Mouse (Mus musculus) hindbrain, embryonic 13.5 days (tissue): ENCODE results near the gene Recql. TPM values are rescaled to one million over a fixed set of nuclear protein-coding genes. Genes with fewer than 3 reads are reported as not detected.

Source experiments
- ATAC-seq: fragments of 200-750 bp; cut with Nextera tagmentation; 2 replicates; pipeline ENCODE4 v1.8.0; 2017; ENCODE audit warnings: moderate TSS enrichment; ENCODE audit not compliant: low FRiP score
- H3K27ac ChIP-seq: fragments of 300-500 bp; sonication (generic); 2 replicates; pipeline ENCODE4 v1.5.1; 2015; ENCODE audit warnings: inconsistent platforms, mild to moderate bottlenecking, moderate library complexity
- H3K27me3 ChIP-seq: fragments of 300-500 bp; sonication (generic); 2 replicates; pipeline ENCODE4 v1.6.1; 2015; ENCODE audit warnings: mild to moderate bottlenecking, inconsistent platforms
- H3K36me3 ChIP-seq: fragments of 300-500 bp; sonication (generic); 2 replicates; pipeline ENCODE4 v1.6.1; 2015; ENCODE audit warnings: mild to moderate bottlenecking, inconsistent platforms
- H3K4me1 ChIP-seq: fragments of 300-500 bp; sonication (generic); replicated peaks from 2 replicates; pipeline ENCODE4 v1.6.1; 2015; ENCODE audit warnings: inconsistent platforms
- H3K4me2 ChIP-seq: fragments of 300-500 bp; sonication (generic); 2 replicates; pipeline ENCODE4 v1.6.1; 2015; ENCODE audit warnings: inconsistent platforms, mild to moderate bottlenecking, moderate library complexity
- H3K4me3 ChIP-seq: fragments of 300-500 bp; sonication (generic); 2 replicates; pipeline ENCODE4 v1.5.1; 2015; ENCODE audit warnings: mild to moderate bottlenecking, inconsistent platforms
- H3K9ac ChIP-seq: fragments of 300-500 bp; sonication (generic); 2 replicates; pipeline ENCODE4 v1.6.1; 2015; ENCODE audit warnings: mild to moderate bottlenecking, inconsistent platforms
- H3K9me3 ChIP-seq: fragments of 300-500 bp; sonication (generic); 2 replicates; pipeline ENCODE4 v1.6.1; 2016; ENCODE audit warnings: inconsistent platforms
- WGBS: fragments of 180-500 bp; shearing (Covaris S2); methylation state at CpG from one replicate; pipeline ENCODE4 v1.1.7; 2015; 5-methylcytosine and 5-hydroxymethylcytosine counted together
- polyA plus RNA-seq: library from polyadenylated mRNA; unstranded; fragments of >200 nt; fragmentation: Nextera tagmentation; extraction: Ambion mirVana; gene quantifications from 2 replicates; pipeline ENCODE4 v1.2.1, GENCODE M21; 2015

Recql gene
- polyA plus RNA-seq, 1 experiment from 2014 or later = 29.3 TPM

DNA sequence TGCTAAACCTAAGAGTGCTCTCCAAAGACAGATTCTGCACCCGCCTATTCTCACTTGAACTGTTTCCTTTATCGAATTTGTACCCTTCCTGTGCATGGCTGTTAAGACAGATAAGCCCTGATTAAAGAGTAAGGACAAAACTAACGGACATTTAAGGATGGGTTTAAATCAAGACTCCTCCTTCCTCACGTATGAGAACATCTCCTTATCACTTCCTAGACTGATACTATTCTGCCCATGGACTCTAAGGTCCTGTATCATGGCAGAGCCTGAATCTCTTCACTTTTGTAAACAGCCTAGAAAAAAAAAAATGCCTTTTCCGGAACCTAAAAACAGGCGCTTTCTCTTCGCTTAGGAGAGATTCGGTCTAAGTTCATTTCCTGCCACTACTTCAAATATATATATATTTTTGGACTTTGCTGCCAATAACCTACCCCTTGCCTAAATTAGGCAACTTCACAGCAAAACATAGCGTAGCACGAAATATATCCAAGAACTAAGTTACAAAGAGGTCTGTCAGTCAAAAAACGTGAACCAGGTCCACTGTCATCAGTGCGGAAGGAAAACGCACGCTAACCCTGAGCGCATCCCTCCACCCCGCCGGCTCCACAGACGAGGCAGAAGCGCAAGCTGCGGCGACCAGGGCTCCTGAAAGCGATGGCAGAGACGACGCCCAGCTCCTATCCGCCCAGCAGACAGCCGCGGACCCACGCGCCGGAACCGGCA lies 439 bp downstream of the Recql start:
- Histone ChIP-seq H3K4me1 (peaks cover 26% of the 10 kb centered on the region), H3K9ac (peak overlapping the region; percentile 74), H3K9me3 (no peaks in the 10 kb centered on the region), H3K4me3 (peak overlapping the region; percentile 99), H3K36me3 (no peaks in the 10 kb centered on the region; the same call in 1 of the 2 replicates), H3K4me2 (peak overlapping the region; percentile 76), H3K27me3 (no peaks in the 10 kb centered on the region), H3K27ac (no peak overlapping the region)
- ATAC-seq = peak; percentile 87
- WGBS = 7% methylated on average over 31 of the region's 31 CpGs

DNA sequence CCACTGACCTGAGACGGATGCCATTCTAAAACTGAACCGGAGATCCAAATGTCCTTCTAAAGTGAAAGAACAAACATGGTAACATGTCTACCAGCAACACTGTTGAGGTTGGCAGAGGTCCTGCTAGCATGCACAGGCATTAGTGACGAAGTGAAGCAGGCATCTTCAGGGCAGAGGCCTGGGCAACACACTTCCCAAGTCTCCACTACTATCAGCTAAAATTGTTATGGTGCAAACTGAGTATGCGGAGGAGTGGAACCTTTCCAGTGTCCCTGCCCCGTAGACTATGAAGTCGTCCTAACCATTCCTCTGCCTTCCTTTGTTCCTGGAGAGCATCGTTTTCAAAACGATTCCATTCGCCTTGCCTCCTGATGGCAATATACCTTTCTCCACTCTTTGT lies 2.4 kb downstream of the Recql start:
- Histone ChIP-seq H3K9ac (no peak overlapping the region), H3K4me3 (no peak overlapping the region), H3K36me3 (no peaks in the 10 kb centered on the region; the same call in 1 of the 2 replicates), H3K4me1 (peaks cover 23% of the 10 kb centered on the region), H3K9me3 (no peaks in the 10 kb centered on the region), H3K27me3 (no peaks in the 10 kb centered on the region), H3K27ac (no peak overlapping the region), H3K4me2 (no peak overlapping the region)
- ATAC-seq = no peak
- 92% methylated on average over 9 of the region's 9 CpGs for WGBS

DNA sequence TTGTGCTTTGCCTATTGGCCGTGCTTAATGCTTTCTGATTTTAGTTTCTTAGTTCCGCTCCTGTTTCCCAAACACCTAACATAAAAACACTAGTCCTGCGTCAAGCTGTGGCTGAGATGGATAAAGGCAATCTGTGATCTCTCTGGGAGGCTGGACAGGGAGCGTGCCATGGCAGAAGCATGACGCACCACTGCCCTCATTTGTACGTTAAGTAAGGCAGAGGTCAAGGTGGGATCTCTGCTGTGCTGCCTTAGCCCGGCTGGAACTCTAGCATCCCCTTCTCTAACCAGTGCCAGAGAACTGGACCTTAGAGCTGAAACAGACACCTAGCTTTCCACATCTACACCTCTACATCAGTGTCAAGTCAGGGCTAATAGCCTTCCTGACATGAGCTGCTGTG lies 5.3 kb downstream of the Recql start:
- peaks cover 10% of the 10 kb centered on the region for H3K36me3 ChIP-seq
- H3K27ac ChIP-seq = no peak overlapping the region
- peaks cover 6% of the 10 kb centered on the region for H3K4me1 ChIP-seq
- H3K9me3 ChIP-seq = no peaks in the 10 kb centered on the region
- no peak overlapping the region for H3K4me2 ChIP-seq
- WGBS = 95% methylated on average over 7 of the region's 7 CpGs
- no peak overlapping the region for H3K4me3 ChIP-seq
- no peak overlapping the region for H3K9ac ChIP-seq
- no peaks in the 10 kb centered on the region for H3K27me3 ChIP-seq
- no peak for ATAC-seq

DNA sequence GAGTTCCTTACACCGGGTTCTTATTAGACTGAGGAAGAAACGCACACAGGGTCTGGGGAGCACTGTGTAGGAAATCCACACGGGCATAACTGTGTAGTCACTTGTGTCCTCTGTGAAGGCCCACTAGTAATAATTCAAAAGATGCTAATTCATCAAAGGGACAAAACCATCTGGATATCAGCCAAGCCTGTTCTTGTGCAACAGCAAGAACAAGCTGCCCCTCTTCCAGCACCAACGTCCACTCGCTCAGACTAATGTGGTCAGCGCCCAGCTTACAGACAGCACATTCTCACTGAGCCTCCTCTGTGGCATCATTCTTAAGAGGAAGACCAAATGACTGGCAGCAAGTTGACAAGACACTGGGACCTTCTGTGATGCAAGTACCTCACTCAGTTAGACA lies 6.9 kb downstream of the Recql start:
- ATAC-seq = no peak
- Histone ChIP-seq H3K27me3 (no peaks in the 10 kb centered on the region), H3K27ac (no peak overlapping the region), H3K4me2 (no peak overlapping the region), H3K9me3 (no peaks in the 10 kb centered on the region), H3K36me3 (peaks cover 26% of the 10 kb centered on the region), H3K4me1 (no peaks in the 10 kb centered on the region; the same call in 1 of the 2 replicates), H3K9ac (no peak overlapping the region), H3K4me3 (no peak overlapping the region)
- WGBS = 93% methylated on average over 6 of the region's 6 CpGs

DNA sequence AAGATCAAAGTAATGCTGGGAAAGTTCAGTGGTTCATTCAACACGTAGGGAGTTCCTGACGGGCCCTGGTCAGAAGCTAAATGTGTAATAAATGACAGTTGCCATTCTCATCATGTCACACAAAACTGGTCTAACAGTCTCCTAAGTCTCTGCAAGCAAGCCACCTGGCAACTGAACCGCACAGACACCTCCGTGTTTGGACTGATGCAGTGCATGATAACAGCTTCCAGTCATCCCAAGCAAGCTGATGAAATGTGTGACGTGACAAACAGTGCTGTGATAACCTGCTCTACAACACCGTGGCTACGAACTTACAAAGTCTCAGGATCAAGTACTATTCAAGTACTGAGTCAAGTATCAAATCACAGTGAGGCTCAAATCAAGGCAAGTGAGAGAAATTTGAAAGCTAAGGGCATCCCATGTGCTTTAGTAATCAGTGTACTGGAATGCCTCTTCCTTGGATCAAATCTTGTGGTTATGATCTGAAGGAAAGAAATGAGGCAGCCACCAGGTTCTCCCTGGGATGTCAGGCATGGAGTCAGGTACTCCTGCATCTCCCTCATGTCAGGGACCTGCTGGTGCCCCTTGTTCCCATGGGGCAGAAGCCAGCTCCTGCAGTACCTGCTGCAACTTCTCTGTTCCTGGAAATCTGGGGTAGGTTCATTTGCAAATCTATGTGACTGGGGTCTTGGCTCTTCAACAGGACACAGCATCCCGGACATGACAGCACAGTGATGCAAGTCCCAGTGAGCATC lies 8.1 kb downstream of the Recql start:
- no peak overlapping the region for H3K27ac ChIP-seq
- H3K9me3 ChIP-seq = no peaks in the 10 kb centered on the region
- peaks cover 37% of the 10 kb centered on the region for H3K36me3 ChIP-seq
- H3K4me1 ChIP-seq = no peaks in the 10 kb centered on the region; the same call in 1 of the 2 replicates
- H3K4me2 ChIP-seq = no peak overlapping the region
- H3K4me3 ChIP-seq = no peak overlapping the region
- WGBS = 96% methylated on average over 8 of the region's 8 CpGs
- no peaks in the 10 kb centered on the region for H3K27me3 ChIP-seq
- H3K9ac ChIP-seq = 0 out of 2 replicates have a peak overlapping the region, but pooled peaks have one; percentile 2
- ATAC-seq = no peak

DNA sequence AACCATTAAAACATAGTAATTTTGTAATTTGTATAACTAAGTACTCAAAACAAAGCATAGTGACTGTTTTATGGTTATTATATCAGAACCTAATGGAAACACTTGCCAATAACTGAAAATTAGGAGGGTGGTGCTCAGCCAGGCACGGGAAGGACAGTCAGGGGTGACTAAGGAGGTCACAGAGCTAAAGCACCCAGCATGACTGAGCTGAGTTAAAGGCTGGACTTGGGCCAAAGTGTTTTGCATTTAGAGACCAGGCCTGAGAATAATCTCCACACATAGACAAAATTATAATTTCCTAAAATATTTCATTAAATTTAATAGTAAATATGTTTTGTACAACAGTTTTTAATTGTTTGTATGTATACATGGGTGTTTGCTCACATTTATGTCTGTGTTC lies 9.8 kb downstream of the Recql start:
- Histone ChIP-seq H3K4me2 (no peak overlapping the region), H3K4me1 (no peaks in the 10 kb centered on the region), H3K9me3 (no peaks in the 10 kb centered on the region), H3K27me3 (no peaks in the 10 kb centered on the region), H3K27ac (no peak overlapping the region), H3K4me3 (no peak overlapping the region), H3K36me3 (peaks cover 51% of the 10 kb centered on the region), H3K9ac (no peak overlapping the region)
- 63% methylated on average over 1 of the region's 1 CpGs for WGBS
- ATAC-seq = no peak

DNA sequence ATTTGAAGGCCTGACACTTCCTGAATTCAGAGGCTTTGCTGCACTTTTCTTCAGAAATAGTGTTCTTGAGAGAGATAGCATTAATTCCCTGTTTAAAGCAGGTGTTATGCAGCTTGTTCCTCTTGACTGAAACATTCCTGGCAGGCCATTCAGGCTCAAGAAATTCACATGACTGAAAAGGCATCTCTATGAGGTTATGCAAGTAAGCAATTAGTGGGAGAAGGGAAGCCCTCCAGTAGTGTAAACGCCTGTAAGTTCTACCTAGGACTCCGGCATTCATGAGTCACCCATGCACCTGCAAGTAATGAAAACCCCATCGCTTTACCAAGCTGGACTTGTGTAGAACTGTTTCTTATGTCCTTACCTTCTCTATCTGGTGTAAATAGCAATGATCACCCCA lies 17.3 kb downstream of the Recql start:
- Histone ChIP-seq H3K4me1 (no peaks in the 10 kb centered on the region), H3K4me3 (no peak overlapping the region), H3K36me3 (peaks cover 83% of the 10 kb centered on the region), H3K4me2 (no peak overlapping the region), H3K27me3 (no peaks in the 10 kb centered on the region), H3K9me3 (no peaks in the 10 kb centered on the region), H3K9ac (no peak overlapping the region), H3K27ac (no peak overlapping the region)
- WGBS = 88% methylated on average over 3 of the region's 3 CpGs
- no peak for ATAC-seq

DNA sequence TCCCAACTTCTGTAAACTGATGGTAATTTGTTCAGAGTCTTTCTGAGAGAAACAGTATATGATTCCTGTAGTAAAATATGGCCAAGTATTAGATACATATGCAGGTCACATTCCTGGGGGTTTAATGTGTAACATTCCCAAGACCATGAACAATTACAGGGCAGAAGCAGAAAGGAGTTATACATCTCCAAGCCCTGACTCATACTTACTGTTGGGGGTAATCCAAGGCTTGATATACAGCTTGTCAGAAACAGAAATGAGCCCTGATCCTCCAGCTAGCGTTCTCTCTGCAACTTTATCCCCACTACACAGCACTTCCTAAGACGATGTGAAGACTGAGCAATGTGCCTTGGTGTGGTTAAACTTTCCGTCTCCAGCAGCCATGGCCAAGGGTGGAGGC lies 19.3 kb downstream of the Recql start:
- no peaks in the 10 kb centered on the region for H3K27me3 ChIP-seq
- no peak overlapping the region for H3K27ac ChIP-seq
- no peaks in the 10 kb centered on the region for H3K4me1 ChIP-seq
- no peak for ATAC-seq
- H3K4me2 ChIP-seq = no peak overlapping the region
- 99% methylated on average over 3 of the region's 3 CpGs for WGBS
- no peaks in the 10 kb centered on the region for H3K9me3 ChIP-seq
- H3K9ac ChIP-seq = no peak overlapping the region
- H3K4me3 ChIP-seq = no peak overlapping the region
- peaks cover 84% of the 10 kb centered on the region for H3K36me3 ChIP-seq

DNA sequence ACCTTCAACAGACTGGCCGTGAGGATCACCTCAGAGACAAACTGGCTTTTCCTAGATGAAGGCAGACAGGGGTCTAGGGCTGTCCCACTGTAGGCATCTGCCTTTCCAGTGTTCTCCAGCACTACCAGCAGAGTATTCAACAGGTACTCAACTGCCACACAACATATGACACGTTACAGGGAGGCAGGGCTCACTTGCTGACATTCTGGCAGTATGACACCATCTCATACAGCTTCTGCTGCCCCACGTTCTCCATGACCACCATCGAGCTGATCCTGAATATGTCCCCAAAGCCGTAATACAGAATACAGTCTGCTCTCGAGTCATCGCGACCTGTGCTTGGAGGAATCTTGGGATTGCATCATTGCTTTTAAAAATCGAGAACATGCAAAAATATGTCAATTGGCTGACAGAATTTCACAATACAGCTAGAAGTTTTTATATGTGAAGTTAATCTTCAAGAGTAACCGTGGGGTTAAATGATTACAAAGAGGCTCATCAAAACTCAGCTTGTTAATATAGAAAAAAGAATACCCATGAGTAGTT lies 20.3 kb downstream of the Recql start:
- H3K27me3 ChIP-seq = no peaks in the 10 kb centered on the region
- H3K4me2 ChIP-seq = no peak overlapping the region
- H3K4me1 ChIP-seq = no peaks in the 10 kb centered on the region
- H3K9me3 ChIP-seq = no peaks in the 10 kb centered on the region
- WGBS = 92% methylated on average over 10 of the region's 10 CpGs
- no peak for ATAC-seq
- H3K9ac ChIP-seq = no peak overlapping the region
- no peak overlapping the region for H3K27ac ChIP-seq
- H3K4me3 ChIP-seq = no peak overlapping the region
- peaks cover 82% of the 10 kb centered on the region for H3K36me3 ChIP-seq

DNA sequence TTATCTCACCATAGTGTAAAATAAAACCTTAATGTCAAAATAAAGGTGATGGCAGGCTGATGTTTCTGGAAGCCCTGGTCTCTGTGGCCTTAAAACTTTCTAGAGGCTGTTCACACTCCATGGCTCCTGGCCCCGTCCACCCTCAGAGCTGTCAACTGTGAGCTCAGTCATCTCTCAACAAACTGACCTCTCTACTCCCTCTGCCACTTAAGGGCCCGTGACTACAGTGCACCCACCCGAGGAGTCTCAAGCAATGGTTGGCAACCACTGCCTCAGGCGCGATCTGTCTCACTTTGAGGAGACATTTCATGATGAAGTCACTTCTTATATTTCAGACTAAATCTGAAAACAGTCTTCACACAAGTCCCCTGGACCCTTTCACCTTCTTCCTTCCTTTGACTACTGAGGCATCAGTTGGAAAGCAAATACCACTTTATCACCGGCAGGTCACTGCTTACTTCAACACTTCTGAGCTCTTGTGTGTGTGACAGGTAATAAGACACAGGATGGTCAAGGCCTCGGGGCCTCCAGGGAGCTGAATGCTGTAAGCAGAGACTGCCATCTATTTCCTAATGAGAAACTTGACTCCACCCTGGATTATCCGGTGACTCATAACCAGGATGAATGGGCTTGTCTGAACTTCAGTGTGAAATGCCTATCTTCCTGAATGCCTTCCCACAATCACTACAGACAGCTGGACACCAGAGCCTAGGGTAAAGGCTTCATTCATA lies 21.0 kb downstream of the Recql start:
- Histone ChIP-seq H3K4me1 (no peaks in the 10 kb centered on the region), H3K9me3 (no peaks in the 10 kb centered on the region), H3K4me2 (no peak overlapping the region), H3K9ac (no peak overlapping the region), H3K4me3 (no peak overlapping the region), H3K27me3 (no peaks in the 10 kb centered on the region), H3K36me3 (peaks cover 85% of the 10 kb centered on the region), H3K27ac (no peak overlapping the region)
- ATAC-seq = no peak
- WGBS = 89% methylated on average over 8 of the region's 8 CpGs

DNA sequence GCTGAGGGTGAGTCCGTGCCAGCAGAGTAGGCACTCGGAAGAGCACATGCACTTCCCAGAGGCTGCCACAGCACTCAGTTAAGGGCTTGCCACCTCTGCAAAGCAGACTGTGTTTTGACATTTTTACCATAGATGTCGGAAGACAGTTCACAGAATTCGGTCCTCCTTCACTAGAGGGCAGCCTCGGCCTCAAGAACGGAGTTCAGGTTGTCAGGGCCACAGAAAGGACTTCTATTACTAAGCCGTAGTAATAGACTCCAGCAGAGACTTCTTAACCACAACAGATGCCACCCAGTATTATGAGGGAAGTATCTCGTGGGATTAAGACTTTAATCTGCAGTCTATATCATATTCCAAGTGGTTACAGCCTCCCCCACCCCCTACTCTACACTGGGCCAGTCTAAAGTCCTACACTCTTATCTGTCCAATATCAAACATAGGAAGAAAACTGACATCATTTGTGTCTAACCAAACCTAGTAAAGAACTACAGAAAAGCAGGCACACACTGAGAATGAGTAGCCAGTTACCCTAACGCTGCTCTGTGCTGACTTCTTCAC lies 23.8 kb downstream of the Recql start:
- no peak overlapping the region for H3K9ac ChIP-seq
- H3K9me3 ChIP-seq = no peaks in the 10 kb centered on the region
- H3K4me3 ChIP-seq = no peak overlapping the region
- 79% methylated on average over 9 of the region's 9 CpGs for WGBS
- no peaks in the 10 kb centered on the region for H3K4me1 ChIP-seq
- no peak overlapping the region for H3K27ac ChIP-seq
- ATAC-seq = no peak
- H3K36me3 ChIP-seq = peaks cover 89% of the 10 kb centered on the region
- no peak overlapping the region for H3K4me2 ChIP-seq
- H3K27me3 ChIP-seq = no peaks in the 10 kb centered on the region

DNA sequence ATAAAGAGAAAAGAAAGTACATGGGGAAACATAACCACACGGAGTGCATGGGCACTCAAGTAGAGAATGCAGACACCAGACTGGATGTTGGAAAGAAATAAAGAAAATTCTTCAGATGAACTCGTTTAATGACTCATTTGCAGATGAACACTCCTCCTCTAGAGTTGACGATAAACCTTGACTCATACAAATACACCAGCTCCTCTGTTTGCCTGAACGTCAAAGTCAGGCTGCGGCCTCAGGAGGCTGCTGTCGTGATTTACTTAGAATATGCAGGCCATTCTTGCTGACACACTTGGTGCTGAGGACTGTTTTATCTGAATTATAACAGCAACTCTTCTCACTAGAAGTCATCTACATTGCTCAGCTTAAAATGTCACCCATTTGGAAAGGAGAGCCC lies 24.9 kb downstream of the Recql start:
- Histone ChIP-seq H3K4me3 (no peak overlapping the region), H3K36me3 (peaks cover 89% of the 10 kb centered on the region), H3K9me3 (no peaks in the 10 kb centered on the region), H3K27me3 (no peaks in the 10 kb centered on the region), H3K27ac (no peak overlapping the region), H3K4me1 (no peaks in the 10 kb centered on the region), H3K9ac (no peak overlapping the region), H3K4me2 (no peak overlapping the region)
- ATAC-seq = no peak
- 97% methylated on average over 6 of the region's 6 CpGs for WGBS
